Mouse (Mus musculus) small intestine, adult 2 months (tissue): ENCODE data around the gene Clec16a.

Source experiments
- CTCF ChIP-seq: fragments of 200-500 bp; IDR thresholded peaks from 2 replicates; pipeline ENCODE4 v1.5.1; 2012; ENCODE audit warnings: low read depth, mild to moderate bottlenecking, control low read depth, inconsistent platforms, low read length, moderate library complexity, mixed read lengths; ENCODE audit not compliant: insufficient replicate concordance, insufficient read length; ENCODE audit errors: extremely low read depth
- POLR2A ChIP-seq: fragments of 200-500 bp; IDR thresholded peaks from 2 replicates; pipeline ENCODE4 v1.6.1; 2012; ENCODE audit warnings: low read depth, mild to moderate bottlenecking, control low read depth, inconsistent platforms, low read length, moderate library complexity

GRCm38 (mm10) chr16:10689748-10690318 lies 144.7 kb downstream of the Clec16a start:
- TF ChIP-seq CTCF (no peak), POLR2A (no peak)
